Comparison of ENCODE assay signal across 10 mouse cellular contexts in the genomic region with DNA sequence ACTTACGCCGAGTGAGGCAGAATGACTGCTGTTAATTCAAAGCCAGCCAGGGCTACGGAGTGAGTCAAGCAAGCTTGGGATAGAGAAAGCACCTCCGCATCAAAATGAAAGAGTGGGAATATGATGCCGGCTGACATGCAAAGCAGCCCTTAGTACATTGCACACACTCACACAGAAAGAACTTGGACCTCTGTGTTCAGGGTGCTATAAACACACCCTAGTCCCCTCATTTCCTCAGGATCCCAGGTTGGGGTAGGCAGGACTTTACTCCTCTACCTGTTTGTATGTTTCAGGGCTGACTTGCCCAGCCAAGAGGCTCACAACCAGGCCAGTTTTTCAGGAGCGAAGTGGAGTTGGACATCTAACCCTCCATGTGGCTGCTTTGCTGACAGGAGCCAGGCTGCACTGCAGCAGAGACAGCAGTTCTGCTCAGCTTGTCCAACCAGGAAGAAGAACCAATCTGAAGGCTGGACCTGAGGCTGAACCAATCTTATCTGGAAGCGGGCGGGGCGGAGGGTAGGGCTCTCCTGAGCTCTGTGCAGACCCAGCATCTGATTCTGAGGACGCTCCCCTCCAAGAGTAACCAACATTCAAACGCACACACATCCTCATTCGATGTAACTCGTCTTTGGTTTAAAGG. TPM values are rescaled to one million over a fixed set of nuclear protein-coding genes. Genes with fewer than 3 reads are reported as not detected.
DNase-seq lines count a peak whose midpoint lies in the region; ATAC-seq lines count a peak whose summit lies in the region.
"Had no signal": no experiment of that assay in that cellular context is flagged by ENCODE, and none has a peak within 500 bp of the region (broad histone marks: within the 10 kb centered on the region; RNA-seq: fewer than 3 reads in every experiment).

No protein-coding gene starts in this region.

- H3K4me2 ChIP-seq in embryonic facial prominence, embryonic 13.5 days = no peak overlapping the region
- H3K4me2 ChIP-seq: limb, embryonic 15.5 days had no signal

- peaks cover 21% of the 10 kb centered on the region for H3K36me3 ChIP-seq in embryonic facial prominence, embryonic 13.5 days

- peaks cover 5% of the 10 kb centered on the region; the same call in 1 of the 2 replicates for H3K4me1 ChIP-seq in embryonic facial prominence, embryonic 13.5 days
- H3K4me1 ChIP-seq: limb, embryonic 15.5 days had no signal

- peak; percentile 59 for DNase-seq in adrenal gland, postnatal 10 days
- DNase-seq in adrenal gland, adult 8-10 months = no peak
- DNase-seq in kidney, adult 18-20 months = peak; percentile 75
- no peak for DNase-seq in spleen, postnatal 4 days (ENCODE audit: low spot score in 2 of 2)
- DNase-seq in spleen, postnatal 36 days (ENCODE audit: low spot score in 2 of 2) = no peak

- H3K4me3 ChIP-seq in embryonic facial prominence, embryonic 13.5 days = no peak overlapping the region
- H3K4me3 ChIP-seq: limb, embryonic 15.5 days had no signal

- no peaks in the 10 kb centered on the region for H3K9me3 ChIP-seq in embryonic facial prominence, embryonic 13.5 days
- H3K9me3 ChIP-seq: limb, embryonic 15.5 days had no signal

- H3K27ac ChIP-seq in embryonic facial prominence, embryonic 13.5 days = no peak overlapping the region
- H3K27ac ChIP-seq: limb, embryonic 15.5 days had no signal

- 0 out of 2 replicates have a peak overlapping the region, but pooled peaks have one; percentile 11 for H3K9ac ChIP-seq in embryonic facial prominence, embryonic 13.5 days
- H3K9ac ChIP-seq: limb, embryonic 15.5 days had no signal

- 61% methylated on average over 13 of the region's 13 CpGs for WGBS in embryonic facial prominence, embryonic 13.5 days

- no peak for ATAC-seq in embryonic facial prominence, embryonic 13.5 days (ENCODE audit: insufficient number of reproducible peaks, insufficient read depth, low FRiP score, low TSS enrichment, low read depth)
- ATAC-seq in megakaryocyte, adult 5-6 weeks (ENCODE audit: poor library complexity, severe bottlenecking) = peak; percentile 65
- no peak for ATAC-seq in erythroblast, adult 5-6 weeks (replicated peaks; ENCODE audit: low FRiP score, poor library complexity, severe bottlenecking)
- ATAC-seq: forebrain, embryonic 16.5 days had no signal

- no peaks in the 10 kb centered on the region for H3K27me3 ChIP-seq in embryonic facial prominence, embryonic 13.5 days
- H3K27me3 ChIP-seq: limb, embryonic 15.5 days had no signal

RNA-seq across cellular contexts. Expression of a gene that starts 17.1 kb away (rescaled TPM):
- total RNA-seq in adrenal gland, postnatal 10 days (2021) = 10 to 100 TPM; 79.3 to 92.2 TPM
- 100 to 1,000 TPM; 152 to 212 (median 184) TPM for total RNA-seq in adrenal gland, adult 8-10 months (2022)
- 38.4 and 44.5 TPM in 2 replicates for polyA plus RNA-seq in embryonic facial prominence, embryonic 13.5 days (2015; fragmentation: Nextera tagmentation; extraction: Ambion mirVana)
- 16.3 and 20.9 TPM in 2 replicates for total RNA-seq in megakaryocyte, adult 5-6 weeks (2015)
- total RNA-seq in megakaryocyte, adult 5-6 weeks (2017) = 21.8 and 23.1 TPM in 2 replicates
- 7.1 and 8.6 TPM in 2 replicates for total RNA-seq in erythroblast, adult 5-6 weeks (2015; ENCODE audit: low replicate concordance)
- total RNA-seq in erythroblast, adult 5-6 weeks (2017; ENCODE audit: low replicate concordance) = 3.1 and 14.5 TPM in 2 replicates

RNA-seq across cellular contexts. Expression of a gene that starts 23.2 kb away (rescaled TPM):
- total RNA-seq in adrenal gland, postnatal 10 days (2021) = 1 to 10 TPM; 6.6 to 6.8 TPM
- 10 to 100 TPM; 14.7 to 22.5 (median 17.6) TPM for total RNA-seq in adrenal gland, adult 8-10 months (2022)
- 0.83 and 0.85 TPM in 2 replicates for polyA plus RNA-seq in embryonic facial prominence, embryonic 13.5 days (2015; fragmentation: Nextera tagmentation; extraction: Ambion mirVana)
- total RNA-seq in megakaryocyte, adult 5-6 weeks (2015) = not detected in 2 replicates
- not detected in 2 replicates for total RNA-seq in megakaryocyte, adult 5-6 weeks (2017)
- total RNA-seq in erythroblast, adult 5-6 weeks (2015; ENCODE audit: low replicate concordance) = 0.84 TPM in 1 of 2 replicates, not detected in the other
- total RNA-seq in erythroblast, adult 5-6 weeks (2017; ENCODE audit: low replicate concordance) = 0.09 and 0.56 TPM in 2 replicates

RNA-seq across cellular contexts. Expression of a gene that starts 24.7 kb away (rescaled TPM):
- 10 to 100 TPM; 12.8 to 13.3 TPM for total RNA-seq in adrenal gland, postnatal 10 days (2021)
- 10 to 100 TPM; 15.3 to 20.7 (median 19.6) TPM for total RNA-seq in adrenal gland, adult 8-10 months (2022)
- polyA plus RNA-seq in embryonic facial prominence, embryonic 13.5 days (2015; fragmentation: Nextera tagmentation; extraction: Ambion mirVana) = 15.0 and 15.8 TPM in 2 replicates
- total RNA-seq in megakaryocyte, adult 5-6 weeks (2015) = 8.0 and 10.1 TPM in 2 replicates
- 6.5 and 12.1 TPM in 2 replicates for total RNA-seq in megakaryocyte, adult 5-6 weeks (2017)
- total RNA-seq in erythroblast, adult 5-6 weeks (2015; ENCODE audit: low replicate concordance) = 4.2 and 8.4 TPM in 2 replicates
- 0.28 and 0.51 TPM in 2 replicates for total RNA-seq in erythroblast, adult 5-6 weeks (2017; ENCODE audit: low replicate concordance)

RNA-seq across cellular contexts. Expression of a gene that starts 51.6 kb away (rescaled TPM):
- 100 to 1,000 TPM; 131 to 144 TPM for total RNA-seq in adrenal gland, postnatal 10 days (2021)
- total RNA-seq in adrenal gland, adult 8-10 months (2022) = 100 to 1,000 TPM; 335 to 553 (median 456) TPM
- 83.2 and 113 TPM in 2 replicates for polyA plus RNA-seq in embryonic facial prominence, embryonic 13.5 days (2015; fragmentation: Nextera tagmentation; extraction: Ambion mirVana)
- 320 and 346 TPM in 2 replicates for total RNA-seq in megakaryocyte, adult 5-6 weeks (2015)
- 156 and 179 TPM in 2 replicates for total RNA-seq in megakaryocyte, adult 5-6 weeks (2017)
- total RNA-seq in erythroblast, adult 5-6 weeks (2015; ENCODE audit: low replicate concordance) = 160 and 254 TPM in 2 replicates
- total RNA-seq in erythroblast, adult 5-6 weeks (2017; ENCODE audit: low replicate concordance) = 49.2 and 74.5 TPM in 2 replicates

Comparison
In these comparisons a context has a peak if more than half of its experiments do, and no peak if none do; other contexts are left out.
1. DNase-seq: peak in adrenal gland, postnatal 10 days (single experiment) and kidney, adult 18-20 months (single experiment); none in adrenal gland, adult 8-10 months (single experiment), spleen, postnatal 4 days (0 of 2) and spleen, postnatal 36 days (0 of 2).
2. RNA of a gene that starts 23.2 kb away (total RNA-seq): 14.7 to 22.5 TPM in adrenal gland, adult 8-10 months and 6.6 to 6.8 TPM in adrenal gland, postnatal 10 days; 0.09 to 0.84 TPM in erythroblast, adult 5-6 weeks and not detected in megakaryocyte, adult 5-6 weeks; every median in the first group is over 4 times any median in the second.